Mouse (Mus musculus) MEL (cell line): Measurements from ENCODE around the gene Olfr372.

ENCODE experiments used
- CHD1 ChIP-seq: IDR thresholded peaks from 2 replicates; pipeline ENCODE4 v1.6.1; 2012; ENCODE audit warnings: low read depth, mild to moderate bottlenecking, inconsistent platforms, low read length, improper control_type of control experiment
- CTCF ChIP-seq, 3 experiments: IDR thresholded peaks in 2 of 3; conservative IDR thresholded peaks in 1 of 3; 2 replicates each; pipeline ENCODE4 v1.5.1; 2011 to 2012; ENCODE audit warnings: low read length in 3 of 3, low read depth in 2 of 3, mild to moderate bottlenecking in 2 of 3, improper control_type of control experiment in 1 of 3, inconsistent platforms in 1 of 3, mixed read lengths in 1 of 3, moderate library complexity in 1 of 3; ENCODE audit not compliant: control insufficient read depth in 1 of 3, insufficient read depth in 1 of 3, poor library complexity in 1 of 3, severe bottlenecking in 1 of 3
- EP300 ChIP-seq, 2 experiments: IDR thresholded peaks; 2 replicates each; pipeline ENCODE4 v1.6.1; 2011; ENCODE audit warnings: improper control_type of control experiment in 2 of 2, low read length in 2 of 2, low read depth in 1 of 2, mild to moderate bottlenecking in 1 of 2
- KAT2A ChIP-seq: conservative IDR thresholded peaks from 2 replicates; pipeline ENCODE4 v1.6.1; 2012; ENCODE audit warnings: low read depth, low read length, improper control_type of control experiment, inconsistent platforms
- POLR2A ChIP-seq, 2 experiments: IDR thresholded peaks; 2 replicates each; pipeline ENCODE4 v1.6.1; 2011 to 2012; ENCODE audit warnings: low read length in 2 of 2, mild to moderate bottlenecking in 2 of 2, control low read depth in 1 of 2, improper control_type of control experiment in 1 of 2, low read depth in 1 of 2, moderate library complexity in 1 of 2; ENCODE audit not compliant: control insufficient read depth in 1 of 2, insufficient read depth in 1 of 2, poor library complexity in 1 of 2
- TBP ChIP-seq: IDR thresholded peaks from 2 replicates; pipeline ENCODE4 v1.8.0; 2011; ENCODE audit warnings: low read depth, low read length, improper control_type of control experiment
- UBTF ChIP-seq: IDR thresholded peaks from 2 replicates; pipeline ENCODE4 v1.6.1; 2012; ENCODE audit warnings: low read depth, mild to moderate bottlenecking, inconsistent platforms, low read length, improper control_type of control experiment, moderate library complexity, borderline replicate concordance; ENCODE audit not compliant: insufficient read depth
- USF2 ChIP-seq, 2 experiments: IDR thresholded peaks; 2 replicates each; pipeline ENCODE4 v1.6.1; 2011 to 2012; ENCODE audit warnings: improper control_type of control experiment in 2 of 2, low read length in 2 of 2, borderline replicate concordance in 1 of 2, inconsistent platforms in 1 of 2, low read depth in 1 of 2, mild to moderate bottlenecking in 1 of 2; ENCODE audit not compliant: insufficient read depth in 1 of 2
- ZNF384 ChIP-seq: IDR thresholded peaks from 2 replicates; pipeline ENCODE4 v1.6.1; 2012; ENCODE audit warnings: low read depth, mild to moderate bottlenecking, inconsistent platforms, low read length, improper control_type of control experiment

- TF ChIP-seq USF2 (IDR thresholded peaks at IDR 0.05; ENCODE audit: borderline replicate concordance in 1 of 2, insufficient read depth in 1 of 2, low read depth in 1 of 2, low read length in 2 of 2) (no peak), CHD1 (no peak), ZNF384 (no peak), CTCF (IDR thresholded peaks at IDR 0.05 in 2 of 3, conservative IDR thresholded peaks at IDR 0.05 in 1 of 3; ENCODE audit: control insufficient read depth in 1 of 3, insufficient read depth in 1 of 3, low read depth in 2 of 3, low read length in 3 of 3, poor library complexity in 1 of 3, severe bottlenecking in 1 of 3) (no peak), EP300 (IDR thresholded peaks at IDR 0.05; ENCODE audit: low read depth in 1 of 2, low read length in 2 of 2) (no peak), KAT2A (no peak), TBP (no peak), UBTF (no peak), POLR2A (IDR thresholded peaks at IDR 0.05; ENCODE audit: control insufficient read depth in 1 of 2, insufficient read depth in 1 of 2, low read depth in 1 of 2, low read length in 2 of 2, poor library complexity in 1 of 2) (no peak)
Observed at GRCm38 (mm10) chr8:72106740-72107139, 65.7 kb downstream of the Olfr372 start, which contains the start of gene Olfr374.
